Mouse (Mus musculus): ENCODE results near the gene Pgpep1l.
A peak's percentile ranks its signal among the peaks of the same experiment; 100 is the strongest.
"Not testable (repeated sequence)": the region's sequence is repeated elsewhere in the genome, so short reads cannot be mapped to it uniquely, and the experiment has no call there.

Gene Pgpep1l

GRCm38 (mm10) chr7:68264028-68264453 is at the start of gene Pgpep1l:
Gene Pgpep1l (minus strand): TSS chr7:68264233.
- ATAC-seq (ENCODE audit: low TSS enrichment), result 0 out of 2 replicates have a peak, but pooled peaks have one; percentile 12

- ATAC-seq (ENCODE audit: low TSS enrichment), result no peak
Observed at GRCm38 (mm10) chr7:68313038-68313782, 49.2 kb upstream of the Pgpep1l start.

- peak; percentile 62 for ATAC-seq (ENCODE audit: low TSS enrichment)
Observed at GRCm38 (mm10) chr7:68312395-68312794, 48.4 kb upstream of the Pgpep1l start.

- ATAC-seq (ENCODE audit: low TSS enrichment), result no peak
Observed at GRCm38 (mm10) chr7:68311469-68311868, 47.4 kb upstream of the Pgpep1l start.

- no peak for ATAC-seq (ENCODE audit: low TSS enrichment)
Observed at GRCm38 (mm10) chr7:68306756-68307155, 42.7 kb upstream of the Pgpep1l start.

GRCm38 (mm10) chr7:68305781-68306575 is 41.9 kb upstream of the Pgpep1l start:
- ATAC-seq (ENCODE audit: low TSS enrichment), result no peak

- ATAC-seq (ENCODE audit: low TSS enrichment), result no peak
Observed at GRCm38 (mm10) chr7:68303685-68304084, 39.7 kb upstream of the Pgpep1l start.

GRCm38 (mm10) chr7:68302586-68303433 is 38.8 kb upstream of the Pgpep1l start:
- peak; percentile 94 for ATAC-seq (ENCODE audit: low TSS enrichment)

- ATAC-seq (ENCODE audit: low TSS enrichment), result no peak
Observed at GRCm38 (mm10) chr7:68301160-68301559, 37.1 kb upstream of the Pgpep1l start.

GRCm38 (mm10) chr7:68298381-68299076 is 34.5 kb upstream of the Pgpep1l start:
- ATAC-seq (ENCODE audit: low TSS enrichment), result peak; percentile 80

- no peak for ATAC-seq (ENCODE audit: low TSS enrichment)
Observed at GRCm38 (mm10) chr7:68296487-68296886, 32.5 kb upstream of the Pgpep1l start.

GRCm38 (mm10) chr7:68293997-68294789 is 30.2 kb upstream of the Pgpep1l start:
- no peak for ATAC-seq (ENCODE audit: low TSS enrichment)

- ATAC-seq (ENCODE audit: low TSS enrichment), result no peak
Observed at GRCm38 (mm10) chr7:68291603-68292002, 27.6 kb upstream of the Pgpep1l start.

- no peak for ATAC-seq (ENCODE audit: low TSS enrichment)
Observed at GRCm38 (mm10) chr7:68289081-68289480, 25.0 kb upstream of the Pgpep1l start.

GRCm38 (mm10) chr7:68288000-68288399 is 24.0 kb upstream of the Pgpep1l start:
- not testable (repeated sequence) for ATAC-seq (ENCODE audit: low TSS enrichment)

GRCm38 (mm10) chr7:68287582-68287981 is 23.5 kb upstream of the Pgpep1l start:
- no peak for ATAC-seq (ENCODE audit: low TSS enrichment)

GRCm38 (mm10) chr7:68286526-68287481 is 22.8 kb upstream of the Pgpep1l start:
- no peak for ATAC-seq (ENCODE audit: low TSS enrichment)

- ATAC-seq (ENCODE audit: low TSS enrichment), result no peak
Observed at GRCm38 (mm10) chr7:68285851-68286298, 21.8 kb upstream of the Pgpep1l start.

GRCm38 (mm10) chr7:68283776-68284175 is 19.7 kb upstream of the Pgpep1l start:
- ATAC-seq (ENCODE audit: low TSS enrichment), result no peak
